Mouse (Mus musculus) bone marrow, adult 2 months (tissue): ENCODE data around the gene Tmed3.

Experiments used
- CTCF ChIP-seq: fragments of 200-500 bp; IDR thresholded peaks from 2 replicates; pipeline ENCODE4 v1.5.1; 2011; ENCODE audit warnings: low read length, control low read depth; ENCODE audit not compliant: control insufficient read depth, insufficient read depth
- POLR2A ChIP-seq: fragments of 200-500 bp; IDR thresholded peaks from 2 replicates; pipeline ENCODE4 v1.6.1; 2011; ENCODE audit warnings: low read depth, mild to moderate bottlenecking, control low read depth, low read length, borderline replicate concordance; ENCODE audit not compliant: control insufficient read depth

GRCm38 (mm10) chr9:89678974-89679373 lies 25.9 kb downstream of the Tmed3 start:
- no peak for TF ChIP-seq CTCF
- TF ChIP-seq POLR2A: no peak
